Mouse (Mus musculus): ENCODE measurements at regions not wholly inside any gene's neighbourhood (a gene's known extent, or its start where the extent isn't known, plus 50 kb on each side); places are given as distances from the start of the nearest gene placed in this dataset.
"Not testable (repeated sequence)": the region's sequence is repeated elsewhere in the genome, so short reads cannot be mapped to it uniquely, and the experiment has no call there.

GRCm38 (mm10) chr12:65325347-65325746 lies 100.0 kb downstream of the Wdr20rt start:
- in situ Hi-C loops (cut with MboI, MseI): no loop called here

GRCm38 (mm10) chr12:65328532-65328931 lies 103.2 kb downstream of the Wdr20rt start:
- in situ Hi-C loops (cut with MboI, MseI): no loop called here

- in situ Hi-C loops (cut with MboI, MseI): no loop called here
These were observed 104.4 kb downstream of the Wdr20rt start for GRCm38 (mm10) chr12:65329678-65330077.

GRCm38 (mm10) chr12:65340009-65340408 lies 114.7 kb downstream of the Wdr20rt start:
- in situ Hi-C loops (cut with MboI, MseI): no loop called here

GRCm38 (mm10) chr12:65347251-65347650 lies 121.9 kb downstream of the Wdr20rt start:
- in situ Hi-C loops (cut with MboI, MseI): no loop called here

- in situ Hi-C loops (cut with MboI, MseI): no loop called here
These were observed 124.2 kb downstream of the Wdr20rt start for GRCm38 (mm10) chr12:65349535-65349934.

- in situ Hi-C loops (cut with MboI, MseI): no loop called here
These were observed 138.9 kb downstream of the Wdr20rt start for GRCm38 (mm10) chr12:65364179-65364578.

GRCm38 (mm10) chr12:65367334-65367733 lies 142.0 kb downstream of the Wdr20rt start:
- in situ Hi-C loops (cut with MboI, MseI): no loop called here

GRCm38 (mm10) chr12:65367866-65368419 lies 142.6 kb downstream of the Wdr20rt start:
- in situ Hi-C loops (cut with MboI, MseI): no loop called here

GRCm38 (mm10) chr12:65371650-65372049 lies 146.3 kb downstream of the Wdr20rt start:
- in situ Hi-C loops (cut with MboI, MseI): no loop called here

- in situ Hi-C loops (cut with MboI, MseI): no loop called here
These were observed 154.0 kb downstream of the Wdr20rt start for GRCm38 (mm10) chr12:65379321-65379720.

- in situ Hi-C loops (cut with MboI, MseI): no loop called here
These were observed 156.9 kb downstream of the Wdr20rt start for GRCm38 (mm10) chr12:65382118-65382791.

- in situ Hi-C loops (cut with MboI, MseI): not testable (repeated sequence)
These were observed 157.5 kb downstream of the Wdr20rt start for GRCm38 (mm10) chr12:65382796-65383195.

- in situ Hi-C loops (cut with MboI, MseI): no loop called here
These were observed 160.8 kb downstream of the Wdr20rt start for GRCm38 (mm10) chr12:65386005-65386645.

- in situ Hi-C loops (cut with MboI, MseI): no loop called here
These were observed 161.7 kb downstream of the Wdr20rt start for GRCm38 (mm10) chr12:65387042-65387441.

- in situ Hi-C loops (cut with MboI, MseI): no loop called here
These were observed 164.2 kb downstream of the Wdr20rt start for GRCm38 (mm10) chr12:65389512-65389911.

GRCm38 (mm10) chr12:65390330-65390729 lies 165.0 kb downstream of the Wdr20rt start:
- in situ Hi-C loops (cut with MboI, MseI): no loop called here

GRCm38 (mm10) chr12:65401728-65402419 lies 176.6 kb downstream of the Wdr20rt start:
- in situ Hi-C loops (cut with MboI, MseI): no loop called here

- in situ Hi-C loops (cut with MboI, MseI): no loop called here
These were observed 177.8 kb downstream of the Wdr20rt start for GRCm38 (mm10) chr12:65403124-65403523.

GRCm38 (mm10) chr12:65413034-65413700 lies 187.8 kb downstream of the Wdr20rt start:
- in situ Hi-C loops (cut with MboI, MseI): no loop called here

GRCm38 (mm10) chr12:65414393-65414792 lies 189.1 kb downstream of the Wdr20rt start:
- in situ Hi-C loops (cut with MboI, MseI): no loop called here

GRCm38 (mm10) chr12:65416909-65417308 lies 191.6 kb downstream of the Wdr20rt start:
- in situ Hi-C loops (cut with MboI, MseI): no loop called here
